In the genomic region with DNA sequence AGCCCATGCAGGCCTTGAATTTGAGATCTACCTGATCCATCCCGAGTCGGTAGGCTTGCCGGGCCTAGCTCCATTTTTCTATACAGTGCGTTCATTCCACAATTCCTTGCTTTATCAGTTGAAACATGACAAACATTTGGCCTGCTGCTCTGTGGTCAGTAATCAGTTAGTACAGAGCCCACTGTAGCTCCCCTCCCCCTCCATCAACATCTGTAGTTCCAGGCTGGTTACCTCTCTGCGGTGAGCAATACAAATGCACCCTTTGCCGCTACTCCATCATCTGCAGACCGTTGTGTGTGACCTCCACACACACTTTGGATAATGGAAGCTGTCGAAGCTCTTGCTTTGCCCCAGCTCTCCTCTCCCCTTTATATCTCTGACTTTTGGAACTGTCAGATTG, we compare ENCODE assay signal across 21 mouse cellular contexts. TPM values are rescaled to one million over a fixed set of nuclear protein-coding genes. Genes with fewer than 3 reads are reported as not detected.
DNase-seq lines count a peak whose midpoint lies in the region; ATAC-seq lines count a peak whose summit lies in the region.
"Had no signal": no experiment of that assay in that cellular context is flagged by ENCODE, and none has a peak within 500 bp of the region (broad histone marks: within the 10 kb centered on the region; RNA-seq: fewer than 3 reads in every experiment).

No protein-coding gene starts in this region.

- WGBS in limb, embryonic 10.5 days: 90% methylated on average over 8 of the region's 8 CpGs
- 92% methylated on average over 8 of the region's 8 CpGs for WGBS in hindbrain, embryonic 16.5 days
- WGBS in forebrain, embryonic 14.5 days: 95% methylated on average over 8 of the region's 8 CpGs

- H3K4me3 ChIP-seq in limb, embryonic 10.5 days: no peak overlapping the region
- H3K4me3 ChIP-seq in hindbrain, embryonic 16.5 days (ENCODE audit: low read length): no peak overlapping the region
- H3K4me3 ChIP-seq in forebrain, embryonic 14.5 days (ENCODE audit: low read depth, low read length): no peak overlapping the region

- no peak overlapping the region for H3K4me2 ChIP-seq in hindbrain, embryonic 16.5 days (ENCODE audit: low read length)
- no peak overlapping the region for H3K4me2 ChIP-seq in forebrain, embryonic 14.5 days (ENCODE audit: low read length)

- H3K27me3 ChIP-seq in limb, embryonic 10.5 days (ENCODE audit: low read depth, poor library complexity, severe bottlenecking): no peaks in the 10 kb centered on the region
- no peaks in the 10 kb centered on the region for H3K27me3 ChIP-seq in hindbrain, embryonic 16.5 days (replicated peaks; ENCODE audit: control insufficient read depth, insufficient read depth, low read length)
- no peaks in the 10 kb centered on the region for H3K27me3 ChIP-seq in forebrain, embryonic 14.5 days (replicated peaks; ENCODE audit: control insufficient read depth, insufficient read depth, low read length)
- H3K27me3 ChIP-seq: CH12.LX, Patski had no signal

- H3K27ac ChIP-seq in limb, embryonic 10.5 days: peak overlapping the region; percentile 66
- H3K27ac ChIP-seq in hindbrain, embryonic 16.5 days (ENCODE audit: low read depth, low read length): no peak overlapping the region
- no peak overlapping the region for H3K27ac ChIP-seq in forebrain, embryonic 14.5 days (ENCODE audit: low read depth, low read length)

- H3K36me3 ChIP-seq in limb, embryonic 10.5 days: no peaks in the 10 kb centered on the region
- H3K36me3 ChIP-seq in hindbrain, embryonic 16.5 days (ENCODE audit: control insufficient read depth, insufficient read depth, low read length): no peaks in the 10 kb centered on the region
- no peaks in the 10 kb centered on the region for H3K36me3 ChIP-seq in forebrain, embryonic 14.5 days (ENCODE audit: control insufficient read depth, insufficient read depth, low read length)
- H3K36me3 ChIP-seq: G1E had no signal

- no peaks in the 10 kb centered on the region for H3K9me3 ChIP-seq in limb, embryonic 10.5 days (replicated peaks)
- H3K9me3 ChIP-seq in hindbrain, embryonic 16.5 days (ENCODE audit: control insufficient read depth, low read length): no peaks in the 10 kb centered on the region
- no peaks in the 10 kb centered on the region for H3K9me3 ChIP-seq in forebrain, embryonic 14.5 days (replicated peaks; ENCODE audit: control insufficient read depth, low read length)

- peak; percentile 65 for ATAC-seq in megakaryocyte progenitor cell, adult 5-6 weeks (replicated peaks; ENCODE audit: poor library complexity)
- peak; percentile 67; the same call in 1 of the 2 replicates for ATAC-seq in megakaryocyte-erythroid progenitor cell, adult 5-6 weeks (replicated peaks; ENCODE audit: low FRiP score, low TSS enrichment, poor library complexity, severe bottlenecking)
- no peak for ATAC-seq in hindbrain, embryonic 16.5 days
- no peak for ATAC-seq in forebrain, embryonic 14.5 days
- ATAC-seq: activated CD4-positive, CD25-positive, alpha-beta regulatory T cell, adult 4 months; CD4-positive, CD25-positive, alpha-beta regulatory T cell, adult 4 months; Patski had no signal

- no peak overlapping the region for H3K9ac ChIP-seq in hindbrain, embryonic 16.5 days (ENCODE audit: low read depth, low read length)
- H3K9ac ChIP-seq in forebrain, embryonic 14.5 days (ENCODE audit: low read length): no peak overlapping the region

- peaks cover 41% of the 10 kb centered on the region for H3K4me1 ChIP-seq in limb, embryonic 10.5 days
- peaks cover 5% of the 10 kb centered on the region for H3K4me1 ChIP-seq in hindbrain, embryonic 16.5 days (ENCODE audit: control insufficient read depth, insufficient read depth, low read depth, low read length)
- peaks cover 5% of the 10 kb centered on the region for H3K4me1 ChIP-seq in forebrain, embryonic 14.5 days (ENCODE audit: control insufficient read depth, insufficient read depth, low read length)

- DNase-seq in limb, embryonic 10.5 days (ENCODE audit: low spot score): no peak
- DNase-seq in left cerebral cortex, adult 11 months (ENCODE audit: low spot score): no peak
- DNase-seq in forebrain, embryonic 14.5 days (ENCODE audit: low spot score): no peak
- DNase-seq: adrenal gland, adult 2 months; adrenal gland, adult 8-10 months; adrenal gland, postnatal 10 days; adrenal gland, postnatal 14 days; adrenal gland, postnatal 25 days; adrenal gland, postnatal 36 days; B cell, adult 2 months; cerebellum, adult 11 months; cerebellum, adult 11-12 months; cerebellum, adult 18-20 months had no signal

RNA-seq across cellular contexts. Expression of gene Acot11, which starts 6.4 kb away (rescaled TPM):
- polyA plus RNA-seq in limb, embryonic 10.5 days (2016; fragmentation: Nextera tagmentation; extraction: Ambion mirVana): 9.0 and 10.7 TPM in 2 replicates
- 2.0 and 2.3 TPM in 2 replicates for total RNA-seq in megakaryocyte progenitor cell, adult 5-6 weeks (2015)
- total RNA-seq in megakaryocyte progenitor cell, adult 5-6 weeks (2017): 2.6 and 3.2 TPM in 2 replicates
- 1.0 and 2.1 TPM in 2 replicates for total RNA-seq in megakaryocyte-erythroid progenitor cell, adult 5-6 weeks (2014; fragmentation: Nextera tagmentation)
- total RNA-seq in megakaryocyte-erythroid progenitor cell, adult 5-6 weeks (2017): 0.99 and 1.0 TPM in 2 replicates
- polyA plus RNA-seq in hindbrain, embryonic 16.5 days (2015; fragmentation: Nextera tagmentation; extraction: Ambion mirVana): 2.7 and 3.2 TPM in 2 replicates
- polyA plus RNA-seq in forebrain, embryonic 14.5 days (2014; fragmentation: Nextera tagmentation; extraction: Ambion mirVana): 0.77 and 1.3 TPM in 2 replicates

Comparison
In these comparisons a context has a peak if more than half of its experiments do, and no peak if none do; other contexts are left out.
1. ATAC-seq: peak in megakaryocyte progenitor cell, adult 5-6 weeks (single experiment) and megakaryocyte-erythroid progenitor cell, adult 5-6 weeks (single experiment); none in hindbrain, embryonic 16.5 days (single experiment) and forebrain, embryonic 14.5 days (single experiment).